In genomic region chr10:128891296-128892094, GRCm38 (mm10) we compare ENCODE assay signal across 8 mouse cellular contexts. TPM values are rescaled to one million over a fixed set of nuclear protein-coding genes. Genes with fewer than 3 reads are reported as not detected.
DNase-seq lines count a peak whose midpoint lies in the region; ATAC-seq and TF ChIP-seq lines count a peak whose summit lies in the region.

Gdf11 (minus strand) TSS chr10:128891718.

- H3K4me2 ChIP-seq in embryonic facial prominence, embryonic 12.5 days (replicated peaks), result peak within 1 kb of the TSS; percentile 89

- H3K4me1 ChIP-seq in G1E (ENCODE audit: insufficient read depth, low read depth, low read length), result peaks cover 29% of the 10 kb centered on the region
- peaks cover 36% of the 10 kb centered on the region for H3K4me1 ChIP-seq in embryonic facial prominence, embryonic 12.5 days
- peaks cover 3% of the 10 kb centered on the region for H3K4me1 ChIP-seq in small intestine, adult 2 months (ENCODE audit: control insufficient read depth, insufficient read depth, insufficient read length, low read length)

- under 1% methylated on average over 65 of the region's 89 CpGs for WGBS in embryonic facial prominence, embryonic 12.5 days
- WGBS in small intestine, adult 2 months, result under 1% methylated on average over 73 of the region's 89 CpGs

- H3K4me3 ChIP-seq in G1E (ENCODE audit: low read depth, low read length), result peak within 1 kb of the TSS; percentile 66; the same call in 1 of the 2 replicates
- peak within 1 kb of the TSS; percentile 81 for H3K4me3 ChIP-seq in embryonic facial prominence, embryonic 12.5 days
- peak within 1 kb of the TSS; percentile 77 for H3K4me3 ChIP-seq in small intestine, adult 2 months (ENCODE audit: low read depth, low read length)

- TF ChIP-seq CTCF in G1E (IDR thresholded peaks at IDR 0.05; ENCODE audit: low read depth, low read length), result no peak
- TF ChIP-seq CTCF in small intestine, adult 2 months (IDR thresholded peaks at IDR 0.05; ENCODE audit: extremely low read depth, insufficient read length, insufficient replicate concordance, low read depth, low read length), result no peak

- H3K27me3 ChIP-seq in G1E (ENCODE audit: insufficient read depth, low read length), result peaks cover 62% of the 10 kb centered on the region
- H3K27me3 ChIP-seq in embryonic facial prominence, embryonic 12.5 days, result peaks cover 7% of the 10 kb centered on the region
- peaks cover 9% of the 10 kb centered on the region for H3K27me3 ChIP-seq in small intestine, adult 2 months (ENCODE audit: control insufficient read depth, insufficient read depth, low read length)

- peak within 1 kb of the TSS; percentile 96 for H3K27ac ChIP-seq in embryonic facial prominence, embryonic 12.5 days
- no peak within 1 kb of the TSS for H3K27ac ChIP-seq in small intestine, adult 2 months (ENCODE audit: insufficient read depth, low read depth, low read length)

- no peaks in the 10 kb centered on the region for H3K9me3 ChIP-seq in G1E (replicated peaks)
- H3K9me3 ChIP-seq in embryonic facial prominence, embryonic 12.5 days, result no peaks in the 10 kb centered on the region

- TF ChIP-seq POLR2A in small intestine, adult 2 months (IDR thresholded peaks at IDR 0.05; ENCODE audit: low read depth, low read length), result no peak

- no peak for ATAC-seq in cerebellum, adult (ENCODE audit: insufficient number of reproducible peaks, low FRiP score, low TSS enrichment)
- ATAC-seq in G1E (ENCODE audit: extremely low read depth, insufficient number of reproducible peaks, low FRiP score, poor library complexity, severe bottlenecking), result no peak
- ATAC-seq in embryonic facial prominence, embryonic 12.5 days (ENCODE audit: insufficient number of reproducible peaks, insufficient read depth, low FRiP score, low TSS enrichment), result peak; percentile 76

- DNase-seq in cerebellum, postnatal 25 days, result peak; percentile 47 to 61
- no peak for DNase-seq in G1E (ENCODE audit: low spot score)
- peak; percentile 67 for DNase-seq in heart, postnatal 4 days
- peak; percentile 38 to 63 for DNase-seq in layer of hippocampus, postnatal 36 days
- DNase-seq in lung, postnatal 36 days, result peak; percentile 54

- H3K9ac ChIP-seq in embryonic facial prominence, embryonic 12.5 days, result peak within 1 kb of the TSS; percentile 79

- no peaks in the 10 kb centered on the region for H3K36me3 ChIP-seq in G1E (replicated peaks)
- H3K36me3 ChIP-seq in embryonic facial prominence, embryonic 12.5 days, result peaks cover 14% of the 10 kb centered on the region
- H3K36me3 ChIP-seq in small intestine, adult 2 months (ENCODE audit: control insufficient read depth, insufficient read depth, low read length), result no peaks in the 10 kb centered on the region

RNA-seq across cellular contexts. Expression of gene Gdf11, which starts in this region (rescaled TPM):
- total RNA-seq in G1E (2014; fragmentation: Nextera tagmentation) (not detected in 2 replicates), G1E (2017) (under 0.01 TPM in 1 of 2 replicates, not detected in the other)
- 0.02 TPM in 2 replicates for polyA plus RNA-seq in G1E (2012)
- polyA plus RNA-seq in embryonic facial prominence, embryonic 12.5 days (2016; fragmentation: Nextera tagmentation; extraction: Ambion mirVana), result 10.8 and 11.9 TPM in 2 replicates
- 1 to 10 TPM; 3.8 to 4.1 TPM for total RNA-seq in heart, postnatal 4 days (2021)
- total RNA-seq in layer of hippocampus, postnatal 36 days (2021), result 10 to 100 TPM; 20.4 to 22.7 TPM
- polyA plus RNA-seq in small intestine, adult 2 months (2012; rRNA removed), result 0.53 and 0.82 TPM in 2 replicates

Comparison
In these comparisons a context has a peak if more than half of its experiments do, and no peak if none do; other contexts are left out.
1. RNA of gene Gdf11 (total RNA-seq): 20.4 to 22.7 TPM in layer of hippocampus, postnatal 36 days and 3.8 to 4.1 TPM in heart, postnatal 4 days; under 0.01 TPM in G1E; every median in the first group is over 4 times any median in the second.
2. RNA of gene Gdf11 (total RNA-seq): 20.4 to 22.7 TPM in layer of hippocampus, postnatal 36 days; 3.8 to 4.1 TPM in heart, postnatal 4 days; every median in the first group is over 4 times any median in the second.
3. Peak in every context shown above with its lines, with median percentiles within 50 percentile points of each other: H3K4me3 ChIP-seq.